Mouse (Mus musculus): ENCODE results near the gene Nme7. TPM values are rescaled to one million over a fixed set of nuclear protein-coding genes. Genes with fewer than 3 reads are reported as not detected.

Gene Nme7
- polyA plus RNA-seq, 1 experiment: 14.8 TPM

DNA sequence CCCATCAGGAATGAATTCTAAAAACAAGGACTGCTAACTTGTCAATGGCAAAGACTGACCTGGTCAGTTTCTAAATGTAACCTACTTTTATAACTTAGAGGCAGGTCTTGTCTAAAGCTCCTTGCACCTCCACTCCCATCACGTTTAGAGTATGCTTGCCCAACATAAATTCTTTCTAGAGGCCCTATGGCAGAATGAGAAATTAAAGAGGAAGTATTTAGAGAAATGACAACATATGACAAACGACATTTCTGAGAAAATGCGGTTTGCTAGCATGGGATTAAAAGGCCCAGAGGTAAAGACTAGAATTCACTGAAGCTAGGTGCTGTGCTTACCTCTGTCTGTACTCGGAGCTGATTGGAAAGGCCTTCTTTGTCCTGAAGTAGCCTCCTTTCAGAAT is 2.0 kb upstream of the Nme7 start:
- H3K27ac ChIP-seq (ENCODE audit: insufficient read depth, low read depth, low read length): no peak overlapping the region
- TF ChIP-seq POLR2A (IDR thresholded peaks at IDR 0.05; ENCODE audit: low read depth, low read length) (no peak), CTCF (conservative IDR thresholded peaks at IDR 0.05; ENCODE audit: insufficient read depth, insufficient read length, low read depth, low read length) (no peak)
- no peaks in the 10 kb centered on the region for H3K4me1 ChIP-seq (ENCODE audit: control insufficient read depth, insufficient read depth, low read length)
- 87% methylated on average over 4 of the region's 4 CpGs for WGBS
- H3K36me3 ChIP-seq (ENCODE audit: control insufficient read depth, insufficient read depth, low read length): peaks cover 15% of the 10 kb centered on the region
- no peak overlapping the region for H3K4me3 ChIP-seq (ENCODE audit: insufficient read depth, low read depth, low read length)
- H3K27me3 ChIP-seq (replicated peaks; ENCODE audit: control insufficient read depth, insufficient read depth, low read length): no peaks in the 10 kb centered on the region
- DNase-seq: no peak

GRCm38 (mm10) chr1:164307124-164307751 is 3.3 kb downstream of the Nme7 start, which contains the start of gene Blzf1:
Gene Blzf1, minus strand, starts transcription at chr1:164307489.
- peak; percentile 99 for DNase-seq
- Histone ChIP-seq H3K4me3 (ENCODE audit: insufficient read depth, low read depth, low read length) (peak within 1 kb of the TSS; percentile 79), H3K27ac (ENCODE audit: insufficient read depth, low read depth, low read length) (peak within 1 kb of the TSS; percentile 81), H3K4me1 (ENCODE audit: control insufficient read depth, insufficient read depth, low read length) (no peaks in the 10 kb centered on the region), H3K27me3 (replicated peaks; ENCODE audit: control insufficient read depth, insufficient read depth, low read length) (no peaks in the 10 kb centered on the region), H3K36me3 (ENCODE audit: control insufficient read depth, insufficient read depth, low read length) (no peaks in the 10 kb centered on the region; the same call in 1 of the 2 replicates)
- under 1% methylated on average over 35 of the region's 35 CpGs for WGBS
- TF ChIP-seq CTCF (conservative IDR thresholded peaks at IDR 0.05; ENCODE audit: insufficient read depth, insufficient read length, low read depth, low read length): no peak
- TF ChIP-seq POLR2A (IDR thresholded peaks at IDR 0.05; ENCODE audit: low read depth, low read length): peak; percentile 32

GRCm38 (mm10) chr1:164307922-164308321 is 4.0 kb downstream of the Nme7 start:
- no peaks in the 10 kb centered on the region; the same call in 1 of the 2 replicates for H3K36me3 ChIP-seq (ENCODE audit: control insufficient read depth, insufficient read depth, low read length)
- no peak for DNase-seq
- H3K4me1 ChIP-seq (ENCODE audit: control insufficient read depth, insufficient read depth, low read length): no peaks in the 10 kb centered on the region
- no peaks in the 10 kb centered on the region for H3K27me3 ChIP-seq (replicated peaks; ENCODE audit: control insufficient read depth, insufficient read depth, low read length)
- peak overlapping the region; percentile 79 for H3K4me3 ChIP-seq (ENCODE audit: insufficient read depth, low read depth, low read length)
- WGBS: 8% methylated on average over 10 of the region's 10 CpGs
- H3K27ac ChIP-seq (ENCODE audit: insufficient read depth, low read depth, low read length): no peak overlapping the region
- TF ChIP-seq CTCF (conservative IDR thresholded peaks at IDR 0.05; ENCODE audit: insufficient read depth, insufficient read length, low read depth, low read length) (no peak), POLR2A (IDR thresholded peaks at IDR 0.05; ENCODE audit: low read depth, low read length) (no peak)

GRCm38 (mm10) chr1:164314085-164314484 is 10.2 kb downstream of the Nme7 start:
- H3K36me3 ChIP-seq (ENCODE audit: control insufficient read depth, insufficient read depth, low read length): no peaks in the 10 kb centered on the region
- TF ChIP-seq POLR2A (IDR thresholded peaks at IDR 0.05; ENCODE audit: low read depth, low read length) (no peak), CTCF (conservative IDR thresholded peaks at IDR 0.05; ENCODE audit: insufficient read depth, insufficient read length, low read depth, low read length) (no peak)
- no peak overlapping the region for H3K27ac ChIP-seq (ENCODE audit: insufficient read depth, low read depth, low read length)
- H3K4me3 ChIP-seq (ENCODE audit: insufficient read depth, low read depth, low read length): no peak overlapping the region
- DNase-seq: no peak
- WGBS: 97% methylated on average over 5 of the region's 5 CpGs
- peaks cover 4% of the 10 kb centered on the region; the same call in 1 of the 2 replicates for H3K4me1 ChIP-seq (ENCODE audit: control insufficient read depth, insufficient read depth, low read length)
- H3K27me3 ChIP-seq (replicated peaks; ENCODE audit: control insufficient read depth, insufficient read depth, low read length): no peaks in the 10 kb centered on the region

- TF ChIP-seq POLR2A (IDR thresholded peaks at IDR 0.05; ENCODE audit: low read depth, low read length): no peak
- TF ChIP-seq CTCF (conservative IDR thresholded peaks at IDR 0.05; ENCODE audit: insufficient read depth, insufficient read length, low read depth, low read length): peak; percentile 69
- DNase-seq: peak; percentile 36
These were observed 11.3 kb downstream of the Nme7 start for GRCm38 (mm10) chr1:164315266-164315665.

GRCm38 (mm10) chr1:164316697-164317096 is 12.8 kb downstream of the Nme7 start:
- peak; percentile 72 for DNase-seq
- Histone ChIP-seq H3K27ac (ENCODE audit: insufficient read depth, low read depth, low read length) (no peak overlapping the region), H3K4me3 (ENCODE audit: insufficient read depth, low read depth, low read length) (no peak overlapping the region), H3K36me3 (ENCODE audit: control insufficient read depth, insufficient read depth, low read length) (no peaks in the 10 kb centered on the region), H3K4me1 (ENCODE audit: control insufficient read depth, insufficient read depth, low read length) (peaks cover 13% of the 10 kb centered on the region; the same call in 1 of the 2 replicates), H3K27me3 (replicated peaks; ENCODE audit: control insufficient read depth, insufficient read depth, low read length) (no peaks in the 10 kb centered on the region)
- WGBS: 20% methylated on average over 3 of the region's 3 CpGs
- peak; percentile 96 for TF ChIP-seq CTCF (conservative IDR thresholded peaks at IDR 0.05; ENCODE audit: insufficient read depth, insufficient read length, low read depth, low read length)
- no peak for TF ChIP-seq POLR2A (IDR thresholded peaks at IDR 0.05; ENCODE audit: low read depth, low read length)

More at GRCm38 (mm10) chr1:164315266-164315665, 11.3 kb downstream of the Nme7 start:
- Histone ChIP-seq H3K27me3 (replicated peaks; ENCODE audit: control insufficient read depth, insufficient read depth, low read length) (no peaks in the 10 kb centered on the region), H3K4me3 (ENCODE audit: insufficient read depth, low read depth, low read length) (no peak overlapping the region), H3K27ac (ENCODE audit: insufficient read depth, low read depth, low read length) (no peak overlapping the region), H3K4me1 (ENCODE audit: control insufficient read depth, insufficient read depth, low read length) (peaks cover 6% of the 10 kb centered on the region; the same call in 1 of the 2 replicates), H3K36me3 (ENCODE audit: control insufficient read depth, insufficient read depth, low read length) (no peaks in the 10 kb centered on the region)
- WGBS: 77% methylated on average over 8 of the region's 8 CpGs

GRCm38 (mm10) chr1:164317261-164317660 is 13.3 kb downstream of the Nme7 start:
- Histone ChIP-seq H3K36me3 (ENCODE audit: control insufficient read depth, insufficient read depth, low read length) (no peaks in the 10 kb centered on the region), H3K4me1 (ENCODE audit: control insufficient read depth, insufficient read depth, low read length) (peaks cover 18% of the 10 kb centered on the region; the same call in 1 of the 2 replicates), H3K27ac (ENCODE audit: insufficient read depth, low read depth, low read length) (no peak overlapping the region), H3K4me3 (ENCODE audit: insufficient read depth, low read depth, low read length) (no peak overlapping the region), H3K27me3 (replicated peaks; ENCODE audit: control insufficient read depth, insufficient read depth, low read length) (no peaks in the 10 kb centered on the region)
- no peak for DNase-seq
- TF ChIP-seq POLR2A (IDR thresholded peaks at IDR 0.05; ENCODE audit: low read depth, low read length) (no peak), CTCF (conservative IDR thresholded peaks at IDR 0.05; ENCODE audit: insufficient read depth, insufficient read length, low read depth, low read length) (no peak)
- WGBS: 86% methylated on average over 9 of the region's 9 CpGs

Measured in kidney, adult 2 months (tissue).